Mouse (Mus musculus) liver, embryonic 11.5 days (tissue): ENCODE measurements around the gene Entpd3. TPM values are rescaled to one million over a fixed set of nuclear protein-coding genes. Genes with fewer than 3 reads are reported as not detected.
A peak's percentile ranks its signal among the peaks of the same experiment; 100 is the strongest.

Experiments used
- ATAC-seq: fragments of 200-750 bp; cut with Nextera tagmentation; replicated peaks from 2 replicates; pipeline ENCODE4 v1.8.0; 2017; ENCODE audit warnings: moderate number of reproducible peaks, mild to moderate bottlenecking, moderate TSS enrichment, moderate library complexity; ENCODE audit not compliant: low FRiP score
- DNase-seq: peaks from one replicate; pipeline ENCODE4 v3.0.0-alpha.2; 2017; ENCODE audit warnings: low spot score
- H3K27ac ChIP-seq: fragments of 300-500 bp; sonication (generic); 2 replicates; pipeline ENCODE4 v1.5.1; 2014; ENCODE audit warnings: mild to moderate bottlenecking, low read depth, low read length, control low read depth
- H3K27me3 ChIP-seq: fragments of 300-500 bp; sonication (generic); replicated peaks from 2 replicates; pipeline ENCODE4 v1.6.1; 2014; ENCODE audit warnings: low read length, mixed read lengths; ENCODE audit not compliant: control insufficient read depth, insufficient read depth
- H3K36me3 ChIP-seq: fragments of 300-500 bp; sonication (generic); 2 replicates; pipeline ENCODE4 v1.6.1; 2014; ENCODE audit warnings: mild to moderate bottlenecking, low read length, moderate library complexity, mixed read lengths; ENCODE audit not compliant: control insufficient read depth, insufficient read depth
- H3K4me1 ChIP-seq: fragments of 300-500 bp; sonication (generic); replicated peaks from 2 replicates; pipeline ENCODE4 v1.6.1; 2014; ENCODE audit warnings: low read length, mixed read lengths; ENCODE audit not compliant: control insufficient read depth, insufficient read depth
- H3K4me2 ChIP-seq: fragments of 300-500 bp; sonication (generic); 2 replicates; pipeline ENCODE4 v1.6.1; 2014; ENCODE audit warnings: mild to moderate bottlenecking, control low read depth, moderate library complexity
- H3K4me3 ChIP-seq: fragments of 300-500 bp; sonication (generic); 2 replicates; pipeline ENCODE4 v1.5.1; 2014; ENCODE audit warnings: low read depth, low read length, control low read depth
- H3K9ac ChIP-seq: fragments of 300-500 bp; sonication (generic); 2 replicates; pipeline ENCODE4 v1.6.1; 2014; ENCODE audit warnings: low read depth, low read length, control low read depth
- H3K9me3 ChIP-seq: fragments of 300-500 bp; sonication (generic); 2 replicates; pipeline ENCODE4 v1.6.1; 2016; ENCODE audit warnings: low read length, inconsistent platforms, mixed read lengths; ENCODE audit not compliant: control insufficient read depth
- WGBS: fragments of 180-500 bp; shearing (Covaris S2); extraction: QIAGEN DNeasy Blood & Tissue Kit; methylation state at CpG from one replicate; pipeline ENCODE4 v1.1.7; 2014; 5-methylcytosine and 5-hydroxymethylcytosine counted together
- polyA plus RNA-seq: library from polyadenylated mRNA; unstranded; fragments of >200 nt; fragmentation: Nextera tagmentation; extraction: Ambion mirVana; gene quantifications from 2 replicates; pipeline ENCODE4 v1.2.1, GENCODE M21; 2014

Gene Entpd3
- polyA plus RNA-seq, 1 experiment from 2014 or later = 0.22 TPM

- no peak overlapping the region for H3K27ac ChIP-seq
- no peak overlapping the region for H3K4me2 ChIP-seq
- H3K4me3 ChIP-seq = no peak overlapping the region
- WGBS = 73% methylated on average over 4 of the region's 4 CpGs
- no peak overlapping the region for H3K9ac ChIP-seq
- ATAC-seq (no peak), DNase-seq (no peak)
- no peaks in the 10 kb centered on the region for H3K4me1 ChIP-seq
- H3K9me3 ChIP-seq = no peaks in the 10 kb centered on the region
- no peaks in the 10 kb centered on the region for H3K27me3 ChIP-seq
- H3K36me3 ChIP-seq = no peaks in the 10 kb centered on the region
Measured at GRCm38 (mm10) chr9:120595306-120595705, 55.7 kb downstream of the Entpd3 start.

- no peak overlapping the region for H3K4me3 ChIP-seq
- H3K27ac ChIP-seq = peak overlapping the region; percentile 66
- H3K4me2 ChIP-seq = peak overlapping the region; percentile 47
Measured at GRCm38 (mm10) chr9:120601488-120602171, 62.0 kb downstream of the Entpd3 start.

GRCm38 (mm10) chr9:120602172-120602838, 62.7 kb downstream of the Entpd3 start:
- H3K4me1 ChIP-seq = peaks cover 3% of the 10 kb centered on the region
- H3K36me3 ChIP-seq = no peaks in the 10 kb centered on the region
- peak overlapping the region; percentile 66 for H3K27ac ChIP-seq
- H3K9me3 ChIP-seq = no peaks in the 10 kb centered on the region; the same call in 1 of the 2 replicates
- H3K4me2 ChIP-seq = peak overlapping the region; percentile 47
- H3K9ac ChIP-seq = no peak overlapping the region
- H3K27me3 ChIP-seq = 0 out of 2 replicates have a peak, but pooled peaks cover 3% of the 10 kb centered on the region
- DNase-seq (no peak), ATAC-seq (peak; percentile 70)
- 56% methylated on average over 17 of the region's 17 CpGs for WGBS
- no peak overlapping the region; the same call in 1 of the 2 replicates for H3K4me3 ChIP-seq

More at GRCm38 (mm10) chr9:120601488-120602171, 62.0 kb downstream of the Entpd3 start:
- ATAC-seq (peak; percentile 83), DNase-seq (peak; percentile 75)
- 22% methylated on average over 17 of the region's 17 CpGs for WGBS
- peaks cover 3% of the 10 kb centered on the region for H3K4me1 ChIP-seq
- H3K9me3 ChIP-seq = no peaks in the 10 kb centered on the region
- H3K36me3 ChIP-seq = no peaks in the 10 kb centered on the region
- 0 out of 2 replicates have a peak, but pooled peaks cover 3% of the 10 kb centered on the region for H3K27me3 ChIP-seq
- H3K9ac ChIP-seq = no peak overlapping the region

- DNase-seq = peak; percentile 82
- H3K4me1 ChIP-seq = peaks cover 3% of the 10 kb centered on the region
- WGBS = 18% methylated on average over 23 of the region's 23 CpGs
Measured at GRCm38 (mm10) chr9:120602839-120603511, 63.4 kb downstream of the Entpd3 start.

GRCm38 (mm10) chr9:120603512-120603908, 63.9 kb downstream of the Entpd3 start:
- Histone ChIP-seq H3K9ac (no peak overlapping the region), H3K4me3 (no peak overlapping the region)

More at GRCm38 (mm10) chr9:120602839-120603511, 63.4 kb downstream of the Entpd3 start:
- H3K27ac ChIP-seq = 0 out of 2 replicates have a peak overlapping the region, but pooled peaks have one; percentile 66
- peak overlapping the region; percentile 47 for H3K4me2 ChIP-seq
- 0 out of 2 replicates have a peak, but pooled peaks cover 3% of the 10 kb centered on the region for H3K27me3 ChIP-seq
- ATAC-seq = peak; percentile 75
- no peaks in the 10 kb centered on the region for H3K36me3 ChIP-seq
- H3K9me3 ChIP-seq = no peaks in the 10 kb centered on the region; the same call in 1 of the 2 replicates
- H3K9ac ChIP-seq = no peak overlapping the region
- no peak overlapping the region for H3K4me3 ChIP-seq

GRCm38 (mm10) chr9:120603956-120604355, 64.3 kb downstream of the Entpd3 start:
- WGBS = 42% methylated on average over 12 of the region's 12 CpGs
- Histone ChIP-seq H3K9ac (no peak overlapping the region), H3K36me3 (no peaks in the 10 kb centered on the region), H3K27ac (no peak overlapping the region), H3K4me1 (peaks cover 3% of the 10 kb centered on the region), H3K27me3 (0 out of 2 replicates have a peak, but pooled peaks cover 3% of the 10 kb centered on the region), H3K4me3 (no peak overlapping the region), H3K9me3 (no peaks in the 10 kb centered on the region; the same call in 1 of the 2 replicates), H3K4me2 (no peak overlapping the region)
- DNase-seq = no peak
- ATAC-seq = no peak

More at GRCm38 (mm10) chr9:120603512-120603908, 63.9 kb downstream of the Entpd3 start:
- no peaks in the 10 kb centered on the region for H3K36me3 ChIP-seq
- H3K4me2 ChIP-seq = peak overlapping the region; percentile 23
- no peak overlapping the region for H3K27ac ChIP-seq
- ATAC-seq (no peak), DNase-seq (no peak)
- no peaks in the 10 kb centered on the region; the same call in 1 of the 2 replicates for H3K9me3 ChIP-seq
- peaks cover 3% of the 10 kb centered on the region for H3K4me1 ChIP-seq
- 0 out of 2 replicates have a peak, but pooled peaks cover 3% of the 10 kb centered on the region for H3K27me3 ChIP-seq
- WGBS = 41% methylated on average over 10 of the region's 10 CpGs

GRCm38 (mm10) chr9:120611055-120611454, 71.4 kb downstream of the Entpd3 start:
- no peaks in the 10 kb centered on the region for H3K36me3 ChIP-seq
- ATAC-seq (no peak), DNase-seq (no peak)
- H3K4me3 ChIP-seq = no peak overlapping the region
- no peaks in the 10 kb centered on the region; the same call in 1 of the 2 replicates for H3K9me3 ChIP-seq
- no peak overlapping the region for H3K4me2 ChIP-seq
- H3K27me3 ChIP-seq = no peaks in the 10 kb centered on the region
- no peaks in the 10 kb centered on the region for H3K4me1 ChIP-seq
- H3K9ac ChIP-seq = no peak overlapping the region
- no peak overlapping the region for H3K27ac ChIP-seq

- Histone ChIP-seq H3K9me3 (no peaks in the 10 kb centered on the region), H3K9ac (no peak overlapping the region), H3K27me3 (peaks cover 1% of the 10 kb centered on the region; the same call in 1 of the 2 replicates), H3K36me3 (no peaks in the 10 kb centered on the region), H3K4me3 (no peak overlapping the region), H3K4me1 (no peaks in the 10 kb centered on the region), H3K4me2 (no peak overlapping the region), H3K27ac (no peak overlapping the region)
- DNase-seq = no peak
- ATAC-seq = no peak
- WGBS = 88% methylated on average over 6 of the region's 6 CpGs
Measured at GRCm38 (mm10) chr9:120614059-120614458, 74.4 kb downstream of the Entpd3 start.
